In the genomic region with DNA sequence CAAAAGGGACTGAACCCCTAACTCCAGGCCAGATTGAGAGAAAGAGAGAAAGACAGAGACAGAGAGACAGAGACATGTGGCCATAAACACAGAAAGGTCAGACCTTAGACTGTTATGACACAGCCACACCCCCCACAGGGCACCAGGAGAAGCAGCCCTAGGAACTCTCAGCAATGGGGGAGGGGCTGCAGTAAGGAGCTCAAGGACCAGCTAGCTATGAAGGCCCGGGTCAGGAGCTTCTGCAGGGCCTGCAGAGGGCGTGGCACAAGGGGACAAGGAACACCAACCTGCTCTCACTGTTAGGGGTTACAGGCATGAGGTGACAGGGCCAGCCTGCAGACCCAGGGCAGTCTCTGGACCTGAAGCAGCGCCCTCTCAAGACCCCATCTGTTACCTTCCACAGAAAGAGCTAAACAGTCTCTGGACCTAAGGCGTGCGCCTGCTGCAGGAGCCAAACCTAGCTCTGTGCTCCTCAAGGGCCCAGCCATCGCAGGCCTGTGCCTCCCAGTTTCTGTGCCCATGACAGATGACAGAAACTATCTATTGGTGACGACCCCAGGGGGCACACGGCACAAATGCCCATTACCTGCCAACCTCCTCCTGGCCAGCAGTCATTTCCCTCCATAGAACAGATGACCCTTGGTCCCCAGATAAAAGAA, we compare ENCODE assay signal across 9 mouse cellular contexts. TPM values are rescaled to one million over a fixed set of nuclear protein-coding genes. Genes with fewer than 3 reads are reported as not detected.
A peak's percentile ranks its signal among the peaks of the same experiment; 100 is the strongest.
DNase-seq lines count a peak whose midpoint lies in the region; ATAC-seq lines count a peak whose summit lies in the region.
"Had no signal": no experiment of that assay in that cellular context is flagged by ENCODE, and none has a peak within 500 bp of the region (broad histone marks: within the 10 kb centered on the region; RNA-seq: fewer than 3 reads in every experiment).

No protein-coding gene starts in this region.

- H3K9me3 ChIP-seq in heart, embryonic 13.5 days: no peaks in the 10 kb centered on the region
- no peaks in the 10 kb centered on the region for H3K9me3 ChIP-seq in hindbrain, embryonic 13.5 days
- H3K9me3 ChIP-seq in midbrain, embryonic 14.5 days (ENCODE audit: control insufficient read depth, low read length): no peaks in the 10 kb centered on the region

- H3K27me3 ChIP-seq in heart, embryonic 13.5 days (replicated peaks): no peaks in the 10 kb centered on the region
- H3K27me3 ChIP-seq in hindbrain, embryonic 13.5 days: no peaks in the 10 kb centered on the region
- no peaks in the 10 kb centered on the region for H3K27me3 ChIP-seq in midbrain, embryonic 14.5 days (ENCODE audit: control insufficient read depth, insufficient read depth, low read length)
- H3K27me3 ChIP-seq: Patski had no signal

- H3K4me3 ChIP-seq in heart, embryonic 13.5 days: no peak overlapping the region
- H3K4me3 ChIP-seq in hindbrain, embryonic 13.5 days: no peak overlapping the region
- H3K4me3 ChIP-seq in midbrain, embryonic 14.5 days (replicated peaks; ENCODE audit: low read depth, low read length): no peak overlapping the region

- 47% methylated on average over 8 of the region's 8 CpGs for WGBS in heart, embryonic 13.5 days
- WGBS in hindbrain, embryonic 13.5 days: 40% methylated on average over 8 of the region's 8 CpGs
- WGBS in midbrain, embryonic 14.5 days: 56% methylated on average over 8 of the region's 8 CpGs

- H3K4me1 ChIP-seq in heart, embryonic 13.5 days: peaks cover 94% of the 10 kb centered on the region
- H3K4me1 ChIP-seq in hindbrain, embryonic 13.5 days (replicated peaks): peaks cover 98% of the 10 kb centered on the region
- peaks cover 89% of the 10 kb centered on the region for H3K4me1 ChIP-seq in midbrain, embryonic 14.5 days (ENCODE audit: control insufficient read depth, insufficient read depth, low read length)

- intact Hi-C loops in heart, postnatal 10 days (cut with DNase I): no loop called here

- H3K27ac ChIP-seq in heart, embryonic 13.5 days (replicated peaks): peak overlapping the region; percentile 37; the same call in 1 of the 2 replicates
- peak overlapping the region; percentile 98 for H3K27ac ChIP-seq in hindbrain, embryonic 13.5 days
- peak overlapping the region; percentile 85 for H3K27ac ChIP-seq in midbrain, embryonic 14.5 days (replicated peaks; ENCODE audit: low read depth, low read length)

- DNase-seq in heart, postnatal 10 days: no peak
- DNase-seq in ZHBTc4 (ENCODE audit: low read depth, low spot score): peak; percentile 80
- no peak for DNase-seq in midbrain, embryonic 14.5 days
- DNase-seq in layer of hippocampus, postnatal 10 days (ENCODE audit: low spot score in 2 of 2): no peak
- no peak for DNase-seq in right cerebral cortex, adult 2 months (ENCODE audit: low spot score in 2 of 2)

- peak overlapping the region; percentile 78 for H3K9ac ChIP-seq in heart, embryonic 13.5 days
- H3K9ac ChIP-seq in hindbrain, embryonic 13.5 days: peak overlapping the region; percentile 63
- 0 out of 2 replicates have a peak overlapping the region, but pooled peaks have one; percentile 20 for H3K9ac ChIP-seq in midbrain, embryonic 14.5 days (replicated peaks; ENCODE audit: low read length)

- H3K36me3 ChIP-seq in heart, embryonic 13.5 days: peaks cover 7% of the 10 kb centered on the region; the same call in 1 of the 2 replicates
- H3K36me3 ChIP-seq in hindbrain, embryonic 13.5 days: no peaks in the 10 kb centered on the region
- no peaks in the 10 kb centered on the region for H3K36me3 ChIP-seq in midbrain, embryonic 14.5 days (ENCODE audit: control insufficient read depth, insufficient read depth, low read length)

- no peak overlapping the region for H3K4me2 ChIP-seq in heart, embryonic 13.5 days
- H3K4me2 ChIP-seq in hindbrain, embryonic 13.5 days: 0 out of 2 replicates have a peak overlapping the region, but pooled peaks have one; percentile 41
- no peak overlapping the region for H3K4me2 ChIP-seq in midbrain, embryonic 14.5 days (ENCODE audit: low read length)

- no peak for ATAC-seq in heart, embryonic 13.5 days (ENCODE audit: extremely low read depth, insufficient number of reproducible peaks, low FRiP score, low TSS enrichment)
- ATAC-seq in hindbrain, embryonic 13.5 days (ENCODE audit: low FRiP score): no peak
- ATAC-seq in midbrain, embryonic 14.5 days (ENCODE audit: low FRiP score, low TSS enrichment): no peak
- ATAC-seq in CD4-positive, CD25-positive, alpha-beta regulatory T cell, adult 4 months: no peak
- ATAC-seq: Patski had no signal

RNA-seq across cellular contexts. Expression of gene Ncor2, which starts 21.5 kb away (rescaled TPM):
- 16.5 and 17.0 TPM in 2 replicates for polyA plus RNA-seq in heart, embryonic 13.5 days (2015; fragmentation: Nextera tagmentation; extraction: Ambion mirVana)
- 100 to 1,000 TPM; 112 to 125 TPM for total RNA-seq in heart, postnatal 10 days (2021)
- 24.8 and 25.1 TPM in 2 replicates for polyA plus RNA-seq in hindbrain, embryonic 13.5 days (2015; fragmentation: Nextera tagmentation; extraction: Ambion mirVana)
- polyA plus RNA-seq in midbrain, embryonic 14.5 days (2014; fragmentation: Nextera tagmentation; extraction: Ambion mirVana): 23.7 and 24.0 TPM in 2 replicates
- 100 to 1,000 TPM; 171 to 187 TPM for total RNA-seq in layer of hippocampus, postnatal 10 days (2021)
- polyA plus RNA-seq in CD4-positive, CD25-positive, alpha-beta regulatory T cell, adult 4 months (2017; shearing (Covaris generic)): 1 to 10 TPM; 4.0 to 6.1 TPM

Comparison
In these comparisons a context has a peak if more than half of its experiments do, and no peak if none do; other contexts are left out.
1. H3K27ac ChIP-seq: peak in every context shown above with its lines; median percentile 98 in hindbrain, embryonic 13.5 days; 85 in midbrain, embryonic 14.5 days; 37 in heart, embryonic 13.5 days.
2. H3K9ac ChIP-seq: peak in every context shown above with its lines; median percentile 78 in heart, embryonic 13.5 days; 63 in hindbrain, embryonic 13.5 days; 20 in midbrain, embryonic 14.5 days.